Mouse (Mus musculus): Measurements from ENCODE around the gene Mip.
A peak's percentile ranks its signal among the peaks of the same experiment; 100 is the strongest.
"Not testable (repeated sequence)": the region's sequence is repeated elsewhere in the genome, so short reads cannot be mapped to it uniquely, and the experiment has no call there.

Gene Mip

DNA sequence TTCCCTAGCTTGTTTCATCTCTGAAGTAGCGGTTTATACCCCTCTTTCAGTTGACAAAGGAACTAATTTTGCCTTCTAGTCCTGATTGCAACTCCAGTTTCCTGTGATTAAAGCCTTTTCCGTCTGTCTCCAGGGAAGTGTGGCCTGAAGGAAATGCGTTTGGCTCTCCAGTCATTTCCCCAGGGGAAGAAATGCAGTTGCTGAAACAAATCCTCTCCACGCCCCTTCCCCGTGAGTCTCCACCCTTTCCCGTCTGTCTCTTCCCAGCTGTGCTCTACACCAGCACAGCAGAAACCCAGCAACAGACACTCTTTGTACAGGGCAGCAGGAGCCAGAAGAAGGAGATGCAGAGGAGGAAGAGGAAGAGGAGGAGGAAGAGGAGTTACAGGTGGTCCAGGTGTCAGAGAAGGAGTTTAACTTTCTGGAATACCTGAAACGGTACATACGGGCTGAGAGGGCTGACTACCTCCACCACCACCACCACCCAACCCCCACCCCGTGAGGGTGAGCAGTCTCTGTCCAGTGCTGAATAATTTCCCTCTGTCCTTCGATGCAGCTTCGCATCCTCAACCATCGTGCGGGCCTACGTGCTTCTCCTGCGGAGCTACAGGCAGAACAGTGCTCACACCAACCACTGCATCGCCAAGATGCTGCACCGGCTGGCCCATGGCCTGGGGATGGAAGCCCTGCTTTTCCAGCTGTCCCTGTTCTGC, 21.5 kb downstream of the Mip start:
- DNase-seq (ENCODE audit: low spot score in 2 of 2): no peak

DNA sequence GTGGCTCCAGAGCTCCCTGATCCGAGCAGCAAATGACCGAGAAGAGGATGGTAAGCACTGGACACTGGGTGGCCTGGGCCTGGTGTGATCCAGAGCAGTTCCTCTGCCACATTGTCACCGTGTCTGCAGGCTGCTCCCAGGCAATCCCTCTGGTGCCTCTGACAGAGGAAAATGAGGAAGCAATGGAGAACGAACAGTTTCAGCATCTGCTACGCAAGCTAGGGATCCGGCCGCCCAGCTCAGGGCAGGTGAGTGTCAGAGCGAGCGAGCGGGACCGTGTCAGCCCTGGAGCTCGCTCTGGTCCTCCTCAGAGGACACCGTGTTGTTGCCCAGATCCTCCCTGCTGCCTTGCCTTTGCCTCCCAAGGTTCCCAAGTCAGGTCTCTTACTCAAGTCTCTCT, 24.9 kb downstream of the Mip start:
- DNase-seq (ENCODE audit: low spot score in 2 of 2): no peak

DNA sequence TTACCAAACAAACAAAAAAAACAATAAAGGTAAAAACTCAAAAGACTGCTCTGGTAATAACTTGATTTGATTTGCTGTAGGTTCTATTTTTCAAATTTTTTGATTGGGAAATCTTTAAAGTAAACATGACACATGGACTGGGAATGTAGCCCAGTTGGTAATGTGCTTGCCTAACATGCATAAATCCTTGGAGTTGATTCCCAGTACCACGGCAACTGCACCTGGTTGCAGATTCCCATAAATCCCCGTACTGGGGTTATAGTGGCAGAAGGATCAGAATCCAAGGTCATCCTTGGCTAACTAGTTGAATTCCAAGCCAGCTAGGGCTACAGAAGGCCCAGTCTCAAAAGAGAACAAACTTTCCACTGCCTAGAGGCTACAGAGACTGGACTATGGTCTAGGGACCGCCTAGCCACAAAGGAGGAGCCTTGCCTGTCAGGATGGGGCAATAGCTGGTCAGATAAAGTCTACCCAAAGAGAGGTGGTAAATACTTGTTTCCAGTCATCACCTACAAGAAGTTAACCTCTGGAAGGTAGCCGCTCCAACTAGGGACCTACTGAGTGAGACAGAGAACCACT, 28.1 kb downstream of the Mip start, which contains the start of gene Apon:
TSS of gene Apon (plus strand) at position 420 of the 579 bp plus-strand sequence.
- DNase-seq (ENCODE audit: low spot score in 2 of 2): no peak

DNA sequence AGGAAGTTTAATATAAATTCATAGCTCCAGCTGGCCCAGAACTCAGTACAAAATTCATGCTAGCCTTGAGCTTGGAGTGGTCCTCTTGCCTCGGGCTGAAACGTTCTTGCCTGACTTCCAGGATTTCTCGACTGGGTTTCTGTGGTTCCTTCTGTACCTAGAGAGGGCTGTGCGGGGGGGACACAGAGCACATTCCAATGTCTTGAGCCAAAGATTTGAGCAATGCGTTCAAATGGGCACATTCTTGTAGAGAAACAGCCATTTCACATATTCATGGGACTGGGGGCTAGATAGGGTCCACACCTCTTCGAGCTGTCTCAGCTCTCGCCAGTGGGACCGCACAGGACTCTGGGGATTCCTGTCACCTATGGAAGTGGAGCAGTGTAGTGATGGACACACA, 30.3 kb downstream of the Mip start:
- no peak for DNase-seq (ENCODE audit: low spot score in 2 of 2)

DNA sequence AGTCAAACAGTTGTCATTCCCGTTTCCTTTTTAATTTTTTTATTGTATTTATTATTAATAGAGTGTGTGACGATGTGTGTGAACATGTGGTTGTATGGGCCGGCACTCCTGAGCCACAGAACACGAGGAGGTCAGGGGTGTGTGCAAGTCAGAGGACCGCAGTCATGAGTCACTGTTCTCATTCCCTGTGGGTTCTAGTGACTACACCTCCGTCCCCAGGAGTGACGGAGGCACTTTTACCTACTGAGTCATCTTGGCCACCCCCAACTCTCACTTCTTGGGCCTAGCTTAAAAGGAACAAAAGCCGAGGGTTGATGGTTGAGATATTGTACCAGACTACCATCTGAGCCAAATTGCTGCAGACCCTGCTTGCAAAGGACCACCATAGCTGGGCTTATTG, 30.7 kb downstream of the Mip start:
- DNase-seq (ENCODE audit: low spot score in 2 of 2): no peak

DNA sequence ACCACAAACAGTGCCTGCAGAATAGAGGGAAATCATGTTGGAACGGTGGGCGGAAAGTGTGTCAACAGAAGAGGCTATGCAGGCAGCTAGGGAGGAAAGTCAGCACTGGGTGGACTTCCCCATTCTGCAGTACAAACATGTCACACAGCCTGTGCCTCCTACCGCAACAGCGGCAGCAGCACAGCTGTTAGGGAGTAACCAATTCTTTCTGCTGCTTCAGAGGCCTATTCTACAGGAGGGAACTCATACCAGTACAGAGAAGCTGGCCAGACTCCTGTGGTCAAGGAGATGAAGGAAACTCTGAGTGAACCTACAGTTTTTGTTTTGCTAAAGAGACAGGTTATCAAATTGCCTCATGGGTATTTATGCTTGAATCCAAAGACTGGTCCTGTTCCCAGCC, 33.3 kb downstream of the Mip start:
- DNase-seq (ENCODE audit: low spot score in 2 of 2): no peak

DNA sequence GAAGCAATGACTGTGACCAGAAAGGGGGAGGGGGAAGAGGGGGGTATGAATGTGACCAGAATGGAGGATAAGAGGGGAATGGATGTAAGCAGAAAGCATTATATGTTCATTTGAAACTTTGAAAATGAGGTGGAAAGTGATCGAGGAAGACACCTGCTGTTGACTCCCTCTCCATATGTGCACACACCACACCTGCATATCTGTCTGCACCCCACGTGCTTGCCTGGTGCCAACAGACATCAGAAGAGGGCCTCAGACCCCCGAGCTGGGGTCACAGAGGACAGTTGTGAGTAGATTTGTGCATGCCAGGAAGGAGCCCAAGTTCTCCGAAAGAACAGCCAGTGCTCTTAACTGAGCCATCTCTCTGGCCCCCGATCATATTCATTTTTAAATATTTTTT, 34.3 kb downstream of the Mip start:
- no peak for DNase-seq (ENCODE audit: low spot score in 2 of 2)

DNA sequence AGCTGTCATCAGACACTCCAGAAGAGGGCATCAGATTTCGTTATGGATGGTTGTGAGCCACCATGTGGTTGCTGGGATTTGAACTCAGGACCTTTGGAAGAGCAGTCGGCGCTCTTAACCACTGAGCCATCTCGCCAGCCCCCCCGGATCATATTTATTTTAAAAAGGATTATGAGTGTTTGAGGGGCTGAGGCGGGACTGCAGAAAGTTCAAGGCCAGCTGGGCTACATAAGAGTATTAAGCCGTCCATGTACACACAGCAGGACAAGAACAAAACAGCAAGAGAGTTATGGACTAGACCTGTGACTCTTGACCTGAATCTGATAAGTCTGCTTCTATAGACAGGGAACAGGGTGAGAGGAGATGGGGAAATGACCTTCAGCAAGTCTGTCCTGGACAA, 34.7 kb downstream of the Mip start:
- DNase-seq (ENCODE audit: low spot score in 2 of 2): not testable (repeated sequence)

DNA sequence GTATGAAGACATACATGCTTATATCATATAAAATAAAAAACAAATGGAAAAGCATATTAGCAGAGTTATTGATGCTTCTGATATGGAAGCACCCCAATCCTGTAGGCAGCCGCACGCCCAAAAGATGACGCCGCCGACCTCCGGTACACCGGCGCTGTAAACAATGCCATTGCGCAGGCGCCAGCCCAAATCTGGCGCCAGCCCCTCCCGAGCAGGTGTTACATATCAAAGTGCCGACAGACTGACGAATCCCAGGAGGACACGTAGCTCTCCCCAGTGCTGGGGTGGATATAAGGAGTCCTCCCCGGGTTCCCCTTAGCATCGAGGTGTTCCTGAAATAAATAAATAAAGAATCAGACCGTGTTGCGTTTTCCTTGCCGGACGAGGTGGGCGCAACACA, 36.7 kb downstream of the Mip start:
- DNase-seq (ENCODE audit: low spot score in 2 of 2): no peak

DNA sequence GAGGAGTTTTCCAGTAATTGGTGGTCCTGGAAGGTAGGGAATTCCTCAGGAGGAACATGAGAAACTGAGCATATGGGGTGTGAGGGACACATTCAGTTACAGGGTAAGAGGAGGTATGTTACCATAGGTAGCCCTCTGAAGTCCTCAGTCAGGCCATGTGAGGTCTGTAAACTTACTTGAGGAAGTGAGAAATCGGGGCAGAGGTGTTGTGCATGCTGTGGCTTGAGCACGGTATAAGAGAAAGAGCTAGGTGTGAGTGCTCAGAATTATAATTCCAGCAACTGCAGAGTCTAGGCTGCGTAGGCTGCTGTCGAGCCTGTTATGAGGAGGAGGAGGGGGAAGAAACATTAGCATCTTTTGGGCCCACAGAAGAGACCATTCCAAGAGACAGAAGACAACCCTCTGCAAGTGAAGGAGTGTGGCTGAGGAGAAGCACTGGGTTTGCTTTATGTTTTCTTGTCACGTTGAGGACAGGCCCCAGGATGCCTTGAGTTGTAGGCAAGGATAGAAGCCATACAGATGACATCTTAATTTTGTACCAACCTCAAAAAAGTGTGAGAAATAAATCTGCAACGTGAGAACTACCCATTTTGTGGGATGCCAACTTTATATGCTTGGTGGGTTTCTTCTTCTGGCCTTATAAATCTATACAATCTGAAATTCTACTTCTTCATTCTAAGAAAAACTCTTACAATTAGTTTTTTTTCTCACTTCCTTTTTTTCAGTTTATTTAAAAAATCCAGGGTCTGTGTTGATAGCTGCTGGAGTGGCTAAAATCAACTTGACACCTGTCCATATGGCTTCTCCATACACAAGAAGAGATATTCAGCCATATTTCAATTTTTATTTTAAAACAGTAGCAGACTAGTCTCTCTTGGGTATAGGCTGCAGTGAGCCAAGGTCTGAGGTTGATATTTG, 38.0 kb downstream of the Mip start:
- peak in 1 of 2 experiments; percentile 19 for DNase-seq (ENCODE audit: low spot score in 2 of 2)

DNA sequence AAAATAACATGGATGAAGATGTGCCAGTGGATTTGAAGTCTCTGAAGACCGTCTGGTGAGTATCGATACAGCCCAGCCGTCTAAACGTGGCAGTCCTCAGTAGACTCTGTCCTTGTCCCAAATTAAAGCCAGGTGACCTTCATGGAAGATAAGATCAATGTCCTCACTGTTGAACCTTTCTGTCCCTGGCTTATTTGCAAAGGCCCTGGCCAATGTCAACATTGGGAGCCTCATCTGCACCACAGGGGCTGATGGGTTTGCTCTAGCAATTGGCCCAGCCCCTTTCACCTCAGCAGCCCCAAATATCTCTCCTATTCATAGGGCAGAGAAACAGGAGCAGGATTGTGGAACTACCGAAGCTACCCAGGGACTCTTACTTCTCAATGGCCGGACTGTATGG, 42.7 kb downstream of the Mip start, which contains the start of gene Apof:
TSS of gene Apof (plus strand) at position 301 of the 400 bp plus-strand sequence.
- no peak for DNase-seq (ENCODE audit: low spot score in 2 of 2)

DNA sequence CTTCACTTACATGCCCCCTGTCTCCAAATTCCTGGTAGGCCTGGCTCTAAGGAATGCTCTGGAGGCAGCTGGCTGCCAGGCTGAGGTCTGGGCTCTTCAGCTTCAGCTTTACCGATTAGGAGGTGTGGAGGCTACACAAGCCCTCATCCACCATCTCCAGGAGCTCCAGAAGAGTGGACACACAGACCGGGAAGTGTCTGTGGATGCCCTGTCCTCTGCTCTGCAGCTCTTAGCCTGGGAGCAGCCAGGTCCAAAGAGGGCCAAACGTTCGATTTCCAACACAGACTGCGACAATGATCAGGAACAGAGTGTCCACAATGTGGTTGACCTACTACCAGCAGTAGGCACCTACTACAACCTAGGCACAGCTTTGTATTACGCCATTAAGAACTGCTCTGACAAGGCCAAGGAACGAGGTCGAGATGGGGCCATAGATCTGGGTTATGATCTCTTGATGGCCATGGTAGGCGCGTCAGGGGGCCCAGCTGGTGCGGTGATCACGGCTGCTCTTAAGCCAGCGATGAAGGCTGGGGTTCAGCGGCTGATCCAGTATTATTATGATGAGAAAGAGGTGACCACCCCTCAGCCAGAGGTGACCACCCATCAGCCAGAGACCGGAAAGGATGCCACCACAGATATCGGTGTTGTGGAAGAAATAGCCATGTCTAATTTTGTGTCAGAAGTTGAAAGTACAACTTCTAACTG, 43.7 kb downstream of the Mip start:
- no peak for DNase-seq (ENCODE audit: low spot score in 2 of 2)

DNA sequence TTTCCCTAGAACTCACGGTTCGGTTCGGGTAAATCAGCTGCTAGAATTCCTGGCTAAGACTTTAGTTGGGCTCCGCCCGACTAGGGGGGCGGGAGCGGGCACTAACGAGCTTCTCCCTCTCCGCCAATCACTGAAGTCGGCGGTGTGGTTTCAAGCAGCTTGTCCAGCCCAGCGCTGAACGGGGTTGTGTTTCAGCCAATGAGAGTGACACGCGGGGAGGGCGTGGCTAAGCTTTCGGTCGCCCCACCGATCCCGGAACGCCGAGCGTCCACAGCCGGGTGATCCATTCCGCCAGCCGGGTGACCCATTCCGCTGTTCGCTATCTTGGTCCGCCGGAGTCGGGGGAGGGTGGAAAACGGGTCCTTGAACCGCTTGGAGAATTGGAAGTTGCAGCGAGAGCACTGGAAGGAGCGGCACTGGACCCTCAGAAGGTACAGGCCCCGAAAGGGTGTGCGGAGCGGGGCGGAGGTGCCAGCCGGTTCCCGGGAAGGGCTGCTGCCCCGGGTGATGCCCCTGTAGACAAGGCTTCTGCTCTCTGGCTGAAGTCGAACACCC, 44.7 kb downstream of the Mip start, which contains the start of gene Stat2:
TSS of gene Stat2 (plus strand) at position 273 of the 555 bp plus-strand sequence.
- DNase-seq (ENCODE audit: low spot score in 2 of 2): peak; percentile 97 to 98

DNA sequence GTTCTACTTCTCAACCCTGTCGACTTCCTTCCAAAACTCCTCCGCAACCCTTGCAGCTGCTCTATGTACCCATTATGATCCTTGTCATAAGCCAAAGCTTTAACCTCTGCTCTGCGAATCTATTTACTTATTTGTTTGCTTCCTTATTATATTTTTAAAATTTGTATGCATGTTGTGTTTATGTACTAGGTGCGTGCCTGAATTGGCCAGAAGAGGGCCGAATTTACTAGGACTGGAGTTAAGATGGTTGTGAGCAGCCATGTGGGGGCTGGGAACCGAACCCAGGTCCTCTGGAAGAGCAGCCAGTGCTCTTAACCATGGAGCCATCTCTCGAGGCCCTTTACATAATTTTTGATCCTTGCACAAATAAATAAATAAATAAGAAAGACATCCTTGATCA, 45.2 kb downstream of the Mip start:
- DNase-seq (ENCODE audit: low spot score in 2 of 2): no peak

DNA sequence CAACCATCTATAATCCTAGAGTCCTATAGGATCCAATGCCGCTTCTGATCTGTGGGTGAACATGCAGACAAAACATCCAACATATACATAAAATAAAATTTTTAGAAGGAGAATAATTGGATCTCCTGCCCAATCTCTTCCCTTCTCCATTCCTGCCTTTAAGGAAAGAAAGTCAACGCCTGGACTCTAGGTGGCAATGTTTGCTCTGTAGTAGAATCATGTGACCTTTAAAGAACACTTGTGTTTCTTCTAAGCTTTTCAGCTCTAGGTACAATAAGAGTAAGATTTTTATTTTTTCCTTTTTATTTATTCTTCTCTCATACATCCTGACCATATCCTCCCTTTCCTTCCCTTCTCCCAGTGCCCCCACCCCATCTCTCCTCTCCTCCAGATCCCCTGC, 46.2 kb downstream of the Mip start:
- DNase-seq (ENCODE audit: low spot score in 2 of 2): no peak

DNA sequence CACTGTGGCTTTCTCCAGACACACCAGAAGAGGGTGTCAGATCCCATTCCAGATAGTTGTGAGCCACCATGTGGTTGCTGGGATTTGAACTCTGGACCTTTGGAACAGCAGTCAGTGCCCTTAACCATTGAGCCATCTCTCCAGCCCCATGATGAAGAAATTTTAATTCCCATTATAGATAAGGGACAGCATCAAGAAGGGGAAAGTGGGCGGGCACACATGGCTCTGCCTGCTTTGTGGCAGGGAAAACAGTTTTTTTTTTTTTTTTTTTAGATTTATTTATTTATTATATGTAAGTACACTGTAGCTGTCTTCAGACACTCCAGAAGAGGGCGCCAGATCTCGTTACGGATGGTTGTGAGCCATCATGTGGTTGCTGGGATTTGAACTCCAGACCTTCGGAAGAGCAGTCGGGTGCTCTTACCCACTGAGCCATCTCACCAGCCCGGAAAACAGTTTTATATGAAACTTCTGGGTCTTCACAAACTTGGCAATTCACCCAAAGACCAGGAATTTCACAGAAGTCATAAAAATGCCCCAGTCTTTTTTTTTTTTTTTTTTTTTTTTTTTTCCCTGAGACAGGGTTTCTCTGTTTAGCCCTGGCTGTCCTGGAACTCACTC, 47.3 kb downstream of the Mip start:
- DNase-seq (ENCODE audit: low spot score in 2 of 2): not testable (repeated sequence)

DNA sequence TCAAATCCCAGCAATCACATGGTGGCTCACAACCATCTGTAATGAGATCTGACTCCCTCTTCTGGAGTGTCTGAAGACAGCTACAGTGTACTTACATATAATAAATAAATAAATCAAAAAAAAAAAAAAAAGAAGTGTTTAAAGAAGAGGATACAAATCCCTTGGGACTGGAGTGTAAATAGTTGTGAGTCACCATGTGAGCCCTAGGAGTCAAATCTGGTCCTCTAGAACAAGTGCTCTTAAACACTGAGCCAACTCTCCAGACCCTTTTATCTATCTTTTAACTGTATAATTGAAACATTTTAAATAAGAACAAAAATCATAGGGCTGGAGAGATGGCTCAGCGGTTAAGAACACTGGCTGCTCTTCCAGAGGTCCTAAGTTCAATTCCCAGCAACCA, 49.7 kb downstream of the Mip start:
- not testable (repeated sequence) for DNase-seq (ENCODE audit: low spot score in 2 of 2)

DNA sequence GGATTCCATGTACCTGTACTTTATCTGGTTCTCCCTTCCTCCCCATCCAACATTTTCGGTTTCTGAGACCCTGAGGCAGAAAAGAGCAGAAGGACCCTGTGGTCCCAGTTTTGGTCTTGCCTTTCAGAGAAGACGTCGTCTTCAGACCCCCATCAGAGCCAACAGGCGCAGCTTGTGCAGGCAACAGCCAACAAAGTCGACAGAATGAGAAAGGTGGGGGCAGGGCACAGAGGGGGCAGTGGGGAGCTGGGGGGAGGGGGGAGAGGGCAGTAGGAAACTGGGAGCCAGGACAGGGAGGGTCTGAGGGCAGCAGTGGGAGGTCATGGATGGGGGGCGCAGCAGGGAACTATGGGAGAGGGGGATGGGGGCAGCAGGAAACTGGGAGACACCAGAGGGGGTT, 52.5 kb downstream of the Mip start:
- DNase-seq (ENCODE audit: low spot score in 2 of 2): no peak

DNA sequence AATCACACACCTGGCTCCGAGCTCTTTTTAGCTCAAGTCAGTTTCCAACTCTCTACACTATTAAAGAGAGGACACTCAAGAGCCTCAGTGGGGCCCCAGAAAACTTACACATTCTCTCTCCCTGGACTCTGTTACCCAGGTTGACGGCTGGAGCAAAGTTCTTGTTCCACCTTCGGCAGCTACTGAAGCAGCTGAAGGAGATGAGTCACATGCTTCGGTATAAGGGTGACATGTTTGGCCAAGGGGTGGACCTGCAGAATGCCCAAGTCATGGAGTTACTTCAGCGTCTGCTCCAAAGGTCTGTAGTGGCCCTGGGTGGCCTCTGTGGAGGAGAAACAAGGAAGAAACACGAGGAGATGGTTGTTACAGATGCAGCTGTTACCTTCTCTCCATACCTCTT, 55.3 kb downstream of the Mip start:
- DNase-seq (ENCODE audit: low spot score in 2 of 2): no peak
